Mouse (Mus musculus) kidney, adult 9 months (tissue): ENCODE measurements around the gene Tpgs1.

ENCODE experiments used
- DNase-seq: peaks from one replicate; pipeline ENCODE4 v3.0.0; 2022

The Tpgs1 gene

DNA sequence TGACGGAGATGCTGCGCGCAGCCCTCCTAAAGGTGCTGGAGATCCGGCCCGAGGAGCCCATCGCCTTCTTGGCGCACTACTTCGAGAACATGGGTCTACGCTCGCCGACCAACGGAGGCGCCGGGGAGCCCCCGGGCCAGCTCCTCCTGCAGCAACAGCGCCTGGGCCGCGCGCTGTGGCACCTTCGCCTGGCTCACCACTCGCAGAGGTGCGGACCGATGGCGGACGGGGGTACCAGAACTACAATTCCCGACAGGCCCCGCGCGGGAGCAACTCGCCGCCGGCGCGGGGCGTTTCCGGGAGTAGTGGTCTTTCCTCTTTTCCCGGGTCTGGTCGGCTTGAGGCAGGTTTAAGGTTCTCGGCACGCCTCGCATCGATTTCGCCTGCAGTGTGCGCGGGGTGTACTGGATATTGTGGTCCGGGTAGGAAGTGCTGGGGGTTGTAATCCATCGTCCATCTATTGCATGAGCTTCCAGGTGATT is 448 bp downstream of the Tpgs1 start:
- DNase-seq: peak; percentile 71

DNA sequence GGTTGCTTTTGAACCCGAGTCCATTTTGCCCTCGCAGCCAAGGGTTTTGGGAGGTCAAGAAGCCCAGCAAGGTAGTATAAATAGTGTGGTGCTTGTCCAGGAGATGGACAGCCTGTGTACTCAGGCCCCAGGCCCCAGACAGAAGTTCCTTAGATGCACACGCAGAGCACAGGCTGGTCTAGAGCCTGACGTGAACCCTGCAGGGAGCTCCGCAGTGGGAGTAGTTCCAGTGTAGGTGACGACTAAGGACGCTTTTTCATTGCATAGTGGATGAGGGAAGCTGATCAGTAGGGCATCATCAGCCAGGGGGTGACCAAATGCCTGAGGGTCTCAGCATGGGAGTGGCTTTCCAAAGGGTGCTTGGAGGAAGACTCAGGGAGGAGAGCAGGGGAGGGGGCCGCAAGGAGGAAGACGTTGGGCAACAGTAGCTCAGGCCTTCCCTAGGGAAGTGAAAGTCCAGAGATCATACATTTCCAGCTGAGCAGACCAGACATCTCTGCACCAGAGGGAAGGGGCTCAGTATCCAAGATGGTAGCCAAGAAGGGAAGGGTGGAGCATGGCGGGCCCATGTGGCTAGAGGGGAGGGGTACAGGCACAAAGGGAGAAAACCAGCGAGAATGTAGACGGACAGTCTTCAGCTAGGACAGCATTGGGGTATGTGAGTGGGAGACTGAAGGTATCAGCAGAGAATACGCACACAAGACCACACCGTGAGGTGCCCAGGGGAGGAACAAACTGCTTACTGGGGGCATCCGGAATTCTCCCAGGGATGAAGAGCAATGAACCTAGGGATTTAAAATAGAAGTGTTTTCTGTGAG is 1.1 kb downstream of the Tpgs1 start:
- DNase-seq: no peak

DNA sequence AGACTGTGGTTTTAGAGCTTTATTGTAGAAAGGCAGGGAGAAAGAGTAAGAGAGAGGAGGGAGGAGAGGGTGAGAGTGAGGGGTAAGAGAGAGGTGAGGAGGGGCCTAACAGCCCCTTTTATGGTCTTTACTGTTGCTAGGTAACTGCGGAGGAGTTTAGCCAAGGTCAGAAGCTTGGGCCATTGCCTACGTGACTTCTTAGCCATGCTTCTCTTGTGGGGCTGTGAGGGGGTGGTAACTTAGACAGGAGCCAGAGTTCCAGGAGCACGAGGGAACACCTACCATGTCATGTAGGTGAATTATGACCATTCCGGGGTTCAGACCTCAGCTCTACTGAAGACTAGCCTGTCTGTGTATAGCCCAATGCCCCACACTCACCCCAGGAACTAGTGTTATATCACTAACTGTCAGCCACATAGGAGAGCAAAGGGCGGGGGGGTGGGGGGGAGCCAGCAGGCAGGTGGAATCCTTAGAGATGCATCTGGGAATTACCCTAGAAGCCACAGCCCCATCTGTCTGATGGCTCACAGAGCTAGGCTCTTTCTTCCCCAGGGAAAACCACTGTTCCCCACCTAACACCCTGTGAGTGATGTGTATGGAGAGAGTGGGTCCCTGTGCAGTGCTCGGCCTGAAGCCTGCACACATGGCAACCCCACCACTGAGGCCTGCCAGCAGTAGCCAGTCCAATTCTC is 2.4 kb downstream of the Tpgs1 start:
- no peak for DNase-seq

DNA sequence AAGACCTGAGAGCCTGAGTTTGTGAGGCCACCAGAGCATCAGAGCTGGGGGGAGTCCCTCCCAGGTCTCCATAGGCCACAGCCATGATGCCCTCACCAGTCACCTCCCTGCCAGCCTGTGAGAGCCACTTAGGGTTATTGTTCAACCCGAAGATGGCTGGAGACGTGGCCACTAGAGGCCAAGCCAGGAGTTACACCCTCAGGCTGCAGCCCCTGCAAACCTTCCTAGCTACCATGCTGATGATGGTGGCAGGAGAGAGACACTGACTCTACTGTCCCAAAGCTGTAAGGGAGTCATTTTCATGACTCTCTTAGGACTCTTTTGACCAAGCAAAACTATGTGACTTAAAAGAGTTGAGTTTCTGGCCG is 2.9 kb downstream of the Tpgs1 start:
- no peak for DNase-seq

DNA sequence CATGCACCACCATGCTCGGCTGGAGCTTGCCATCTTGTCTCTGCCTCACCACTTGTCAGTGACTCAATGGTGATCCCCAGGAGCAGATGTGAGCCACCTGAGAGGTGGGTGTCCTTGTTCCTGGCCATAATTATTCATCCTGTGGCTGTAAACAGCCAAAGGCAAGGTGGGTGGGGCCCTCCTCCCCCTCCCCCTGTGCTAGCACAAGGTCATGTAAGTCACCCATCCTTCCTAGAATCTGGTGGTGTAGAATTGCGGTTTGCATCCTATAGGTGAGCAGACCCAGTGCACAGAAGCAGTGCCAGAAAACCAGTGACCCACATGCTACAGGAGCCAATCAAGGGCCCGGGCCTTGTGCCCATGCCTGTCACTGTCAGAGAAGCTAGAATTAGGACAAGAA is 3.9 kb downstream of the Tpgs1 start:
- no peak for DNase-seq

DNA sequence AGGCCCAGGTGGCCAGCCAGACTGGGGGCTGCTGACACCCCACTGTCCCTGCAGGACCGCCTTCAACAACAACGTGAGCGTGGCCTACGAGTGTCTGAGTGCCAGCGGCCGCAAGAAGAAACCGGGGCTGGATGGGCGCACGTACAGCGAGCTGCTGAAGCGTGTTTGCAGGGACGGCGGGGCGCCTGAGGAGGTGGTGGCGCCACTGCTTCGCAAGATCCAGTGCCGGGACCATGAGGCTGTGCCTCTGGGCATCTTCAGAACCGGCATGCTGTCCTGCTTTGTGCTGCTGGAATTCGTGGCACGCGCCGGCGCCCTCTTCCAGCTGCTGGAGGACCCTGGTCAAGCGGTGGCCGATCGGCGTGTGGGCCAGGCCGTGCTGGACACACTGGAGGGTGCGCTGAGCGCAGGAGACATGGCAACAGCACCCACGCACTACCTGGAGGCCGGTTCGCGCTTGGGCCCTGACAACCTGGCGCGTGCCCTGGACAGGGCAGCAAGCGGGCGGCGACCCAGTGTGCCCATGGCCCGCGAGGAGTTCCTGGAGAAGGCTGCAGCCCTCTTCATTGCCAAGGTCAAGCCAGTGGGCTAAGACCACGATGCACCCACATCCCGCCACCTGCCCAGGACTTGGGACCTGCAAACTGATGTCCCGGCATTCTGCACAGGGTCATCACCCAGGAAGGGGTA is 6.3 kb downstream of the Tpgs1 start:
- DNase-seq: no peak

DNA sequence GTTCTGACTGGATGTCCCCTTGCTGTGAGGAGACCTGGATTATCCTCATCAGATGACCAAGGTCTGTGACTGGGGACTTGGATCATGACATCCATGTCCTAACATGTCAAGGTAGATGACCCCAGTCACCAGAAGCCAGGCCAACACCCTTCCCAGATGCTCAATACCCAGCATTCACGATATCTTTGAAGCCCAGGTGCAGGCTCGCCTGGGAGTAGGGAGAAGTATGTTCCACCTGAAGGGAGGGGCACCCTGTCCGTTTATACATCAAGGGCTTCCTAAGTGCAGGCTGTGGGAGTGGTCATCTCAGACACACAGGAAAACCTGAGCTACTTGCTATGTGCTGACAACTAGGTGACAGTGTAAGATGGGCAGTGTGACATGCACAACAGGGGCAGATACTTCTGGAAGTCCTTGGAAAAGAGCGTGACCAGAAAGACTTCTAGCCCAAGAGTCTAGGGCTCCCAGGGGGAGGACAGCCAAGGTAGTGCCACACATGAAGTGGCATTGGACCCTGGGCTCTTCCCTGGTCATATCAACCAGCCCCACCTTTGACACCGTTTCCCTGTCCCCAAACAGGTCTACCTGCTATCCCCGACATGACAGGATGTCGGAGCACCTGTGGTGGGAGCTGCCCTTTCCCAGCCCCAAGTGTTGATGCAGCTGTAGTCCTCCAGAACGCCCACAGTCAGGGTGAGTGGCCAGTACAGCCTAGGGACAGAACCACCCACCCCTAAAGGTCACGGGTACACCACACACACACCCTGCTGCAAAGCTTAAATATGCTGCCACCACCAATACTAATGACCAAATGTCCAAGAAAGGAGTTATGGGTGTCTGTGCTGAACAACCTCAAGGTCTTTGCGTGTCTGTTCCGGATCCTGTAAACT is 11.7 kb downstream of the Tpgs1 start:
- DNase-seq: no peak

DNA sequence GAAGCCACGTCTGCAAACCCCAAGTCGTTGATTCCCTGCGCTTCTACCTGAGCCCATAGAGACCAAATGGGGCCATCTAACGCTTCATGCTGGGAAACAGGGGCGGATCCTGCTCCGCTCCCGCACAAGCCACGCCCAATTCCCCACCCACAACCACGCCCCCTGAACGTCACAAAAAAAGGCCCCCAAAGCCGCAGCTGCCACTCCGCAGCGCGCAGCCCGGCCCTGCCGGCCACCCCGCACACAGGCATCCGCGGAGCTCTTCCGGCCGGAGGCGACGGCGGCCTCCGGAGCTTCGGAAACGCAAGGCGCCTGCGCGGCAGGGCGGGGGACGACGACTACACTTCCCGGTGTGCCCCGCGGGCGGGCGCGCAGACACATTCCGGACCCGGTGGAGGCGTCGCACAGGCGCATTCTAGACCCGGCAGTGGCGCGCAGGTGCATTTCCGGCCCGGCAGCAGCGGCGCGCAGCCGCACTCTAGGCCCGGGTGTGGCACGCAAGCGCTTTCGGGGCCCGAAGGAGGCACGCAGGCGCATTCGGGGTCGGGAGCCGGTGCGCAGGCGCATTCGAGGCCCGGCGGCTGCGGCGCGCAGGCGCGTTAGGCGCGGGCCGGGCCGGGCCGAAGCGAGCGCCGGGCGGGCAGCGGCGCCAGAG is 12.5 kb downstream of the Tpgs1 start, which contains the start of gene Cdc34:
Cdc34 (plus strand) TSS at position 605 of the 655 bp plus-strand sequence.
- DNase-seq: peak; percentile 100

DNA sequence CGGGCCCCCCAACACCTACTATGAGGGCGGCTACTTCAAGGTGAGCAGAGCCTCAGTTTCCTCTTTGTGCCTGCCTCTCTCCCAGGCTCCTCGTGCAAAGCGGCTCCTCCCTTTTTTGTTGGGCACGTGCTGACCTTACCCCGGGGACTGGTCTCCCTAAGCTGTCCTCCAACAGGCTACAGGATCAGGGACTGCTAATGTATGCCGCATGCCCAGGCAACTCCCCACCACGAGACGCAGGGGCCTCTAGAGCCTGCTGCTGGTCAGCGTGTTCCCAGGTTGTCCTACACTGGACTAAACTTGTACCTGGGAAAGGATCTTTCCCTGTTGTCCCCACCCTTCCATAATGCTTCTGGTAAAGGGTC is 13.4 kb downstream of the Tpgs1 start:
- peak; percentile 46 for DNase-seq

DNA sequence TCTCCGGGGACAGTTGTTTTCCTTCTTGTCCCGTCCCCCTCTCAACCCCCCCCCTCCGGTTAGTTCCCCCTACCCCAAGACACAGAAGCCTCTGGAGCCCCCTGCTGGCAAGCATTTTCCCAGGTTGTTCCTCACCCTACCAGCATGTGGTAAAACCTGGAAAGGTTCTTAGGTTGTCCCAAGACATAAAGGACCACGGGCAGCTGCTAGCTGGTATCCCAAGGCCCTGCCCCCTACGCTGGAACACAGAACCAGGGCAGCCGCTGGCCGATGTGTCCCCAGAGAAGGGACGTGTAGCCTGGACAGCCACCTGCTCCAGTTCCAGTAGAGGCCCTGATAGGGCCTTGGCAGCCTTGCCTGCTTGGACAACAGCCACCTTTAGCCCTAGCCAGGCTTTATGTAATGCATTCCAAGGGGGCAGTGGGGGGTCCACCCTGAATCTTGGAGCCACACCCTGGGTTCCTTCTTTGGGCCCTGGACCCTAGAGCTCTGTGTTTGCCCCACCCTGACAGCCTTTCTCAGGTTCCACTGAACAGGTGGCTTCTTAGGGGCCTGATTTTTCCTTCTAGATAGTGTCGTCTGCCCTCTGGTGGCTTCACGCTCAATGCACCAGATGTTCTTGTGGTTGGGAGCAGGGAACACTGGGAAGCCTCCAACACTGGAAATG is 13.9 kb downstream of the Tpgs1 start:
- peak; percentile 83 for DNase-seq

DNA sequence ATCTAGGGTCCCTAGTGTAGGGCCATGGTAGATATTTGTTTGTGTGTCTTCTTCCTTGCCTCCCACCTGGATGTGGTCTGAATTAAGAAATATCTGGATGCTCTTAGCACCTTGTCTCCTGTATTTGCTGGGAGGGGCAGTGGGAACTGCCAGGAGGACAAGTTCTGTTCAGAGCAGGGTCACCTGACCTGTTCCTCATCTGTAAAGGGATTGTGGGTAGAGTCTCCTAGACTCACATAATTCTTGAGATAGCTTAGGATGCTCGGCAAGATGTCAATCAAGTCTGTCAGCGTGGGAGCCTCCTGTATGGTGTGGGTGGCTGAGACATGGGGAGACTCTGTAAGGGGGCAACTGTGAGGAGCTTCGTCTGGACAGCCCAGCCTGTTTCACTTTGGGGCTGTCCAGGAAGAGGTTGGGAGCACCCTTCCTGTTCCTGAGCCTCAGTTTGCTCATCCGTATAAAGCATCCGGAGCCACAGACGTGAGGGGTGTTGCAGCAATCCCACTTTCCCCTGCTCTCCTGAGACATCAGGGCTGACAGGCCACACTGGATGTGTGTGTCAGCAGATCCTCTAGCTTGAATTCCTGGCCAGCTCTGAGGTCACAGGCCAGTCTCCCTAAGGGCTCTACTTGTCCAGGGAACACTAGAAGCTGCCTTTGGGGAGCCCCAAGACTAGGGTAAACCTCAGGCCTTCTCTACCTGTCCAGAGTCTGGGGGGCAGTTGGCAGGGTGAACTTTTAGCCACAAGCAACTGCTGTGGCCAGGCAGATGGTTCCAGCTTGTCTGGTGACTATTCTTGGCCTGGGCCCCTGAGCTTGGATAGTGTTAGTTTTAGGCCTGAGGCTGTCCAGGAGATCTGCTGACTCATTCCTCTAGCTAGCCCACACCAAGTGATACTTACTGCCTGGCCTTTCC is 14.8 kb downstream of the Tpgs1 start:
- DNase-seq: no peak

DNA sequence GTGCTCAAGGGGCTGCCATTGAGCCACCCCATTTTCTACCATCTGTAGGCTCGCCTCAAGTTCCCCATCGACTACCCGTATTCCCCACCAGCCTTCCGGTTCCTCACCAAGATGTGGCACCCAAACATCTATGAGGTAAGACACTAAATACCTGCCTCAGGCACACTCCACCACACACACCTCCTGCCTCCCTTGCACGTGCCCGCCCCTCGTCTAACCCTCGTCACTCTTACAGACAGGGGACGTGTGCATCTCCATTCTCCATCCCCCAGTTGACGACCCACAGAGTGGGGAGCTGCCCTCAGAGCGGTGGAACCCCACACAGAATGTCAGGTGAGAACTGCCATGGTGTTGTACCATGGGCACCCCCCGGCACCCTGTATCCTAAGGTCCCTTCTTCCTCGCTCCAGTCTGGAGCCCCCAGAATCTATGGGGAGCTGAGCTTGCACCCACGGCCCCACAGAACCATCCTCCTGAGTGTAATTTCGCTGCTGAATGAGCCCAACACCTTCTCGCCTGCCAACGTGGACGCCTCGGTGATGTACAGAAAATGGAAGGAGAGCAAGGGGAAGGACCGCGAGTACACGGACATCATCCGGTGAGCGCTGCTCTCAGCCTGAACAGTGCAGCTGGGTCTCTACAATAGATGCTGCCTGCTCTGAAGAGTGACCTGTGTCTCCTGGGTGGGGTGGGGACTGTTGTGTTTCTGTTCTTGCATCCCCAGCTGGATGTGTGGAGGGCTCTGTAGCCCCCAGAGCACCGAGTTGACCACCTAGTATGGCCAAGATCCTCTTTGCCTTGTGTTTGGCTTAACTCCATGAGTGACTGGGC is 15.8 kb downstream of the Tpgs1 start:
- DNase-seq: no peak

DNA sequence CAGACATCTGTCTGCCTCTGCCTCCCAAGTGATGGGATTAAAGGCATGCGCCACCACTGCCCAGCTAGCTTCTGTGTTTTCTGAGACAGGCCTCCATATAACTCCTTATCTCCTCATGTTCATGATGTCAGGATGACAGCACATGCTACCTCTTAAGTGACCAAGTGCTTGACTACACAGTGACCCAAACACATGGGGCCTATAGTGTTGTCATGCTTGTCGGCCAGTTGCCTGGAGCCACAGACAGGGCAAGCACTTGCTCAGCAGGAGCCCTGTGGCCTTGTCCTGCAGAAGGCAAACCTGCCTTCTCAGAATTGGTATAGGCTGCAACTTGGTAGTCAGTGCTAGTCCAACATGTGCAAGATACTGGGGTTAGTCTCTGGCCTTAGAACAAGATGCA is 17.1 kb downstream of the Tpgs1 start:
- DNase-seq: no peak

DNA sequence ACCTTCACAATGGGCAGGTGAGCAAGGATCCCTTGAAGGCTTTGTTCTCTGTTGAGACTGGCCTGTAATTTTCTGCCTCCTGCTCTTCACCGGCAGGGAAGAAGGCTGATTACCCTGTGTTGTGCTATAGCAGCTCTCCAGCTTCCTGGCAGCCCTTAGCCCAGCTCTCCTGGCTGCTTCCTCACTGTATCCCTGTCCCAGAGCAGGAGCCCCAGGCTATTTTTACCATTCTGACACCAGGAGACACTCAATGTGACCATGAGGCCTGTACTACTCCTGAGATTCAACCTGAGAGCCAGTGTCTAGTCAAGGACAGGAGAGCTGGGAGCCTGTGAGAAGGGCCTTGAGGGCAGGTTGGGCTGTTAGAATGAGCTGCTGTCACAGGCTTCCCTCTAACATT is 17.5 kb downstream of the Tpgs1 start:
- DNase-seq: no peak

DNA sequence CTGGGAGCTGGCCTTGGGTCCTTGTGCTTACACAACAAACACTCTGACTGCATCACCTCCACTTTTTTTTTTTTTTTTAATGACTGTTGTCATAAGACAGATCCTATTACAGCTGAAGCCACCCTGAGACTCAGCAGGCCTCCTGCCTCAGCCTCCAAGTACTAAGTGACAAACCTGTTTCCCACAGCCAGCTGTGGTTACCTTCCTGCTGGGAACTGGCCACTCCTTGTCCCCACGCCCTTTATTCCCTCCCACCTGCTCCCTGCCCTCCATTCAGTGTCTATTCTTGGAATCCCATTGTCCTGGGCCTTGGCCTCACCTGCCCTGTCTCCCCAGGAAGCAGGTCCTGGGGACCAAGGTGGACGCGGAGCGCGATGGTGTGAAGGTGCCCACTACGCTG is 18.3 kb downstream of the Tpgs1 start:
- DNase-seq: no peak

DNA sequence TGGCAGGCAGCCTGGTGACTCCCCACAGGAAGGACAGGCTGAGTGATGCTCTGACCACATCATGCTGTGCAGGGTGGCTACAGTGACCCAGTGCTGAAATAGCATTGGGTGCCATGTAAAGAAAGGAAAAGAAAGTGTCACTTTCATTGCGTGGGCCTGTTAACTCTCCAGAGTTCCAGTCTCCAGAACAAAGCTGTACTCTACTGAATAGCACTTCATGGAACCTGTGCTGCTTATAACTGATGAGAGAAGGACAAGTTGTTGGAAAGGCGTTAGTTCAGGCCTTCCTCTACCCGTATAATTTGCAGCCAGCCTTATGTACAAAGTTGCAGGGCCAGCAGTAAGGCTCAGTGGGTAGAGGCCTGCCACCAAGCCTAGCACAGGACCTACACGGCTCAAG is 19.6 kb downstream of the Tpgs1 start, which contains the start of gene Gzmm:
Gzmm (plus strand) TSS at position 301 of the 400 bp plus-strand sequence.
- no peak for DNase-seq

DNA sequence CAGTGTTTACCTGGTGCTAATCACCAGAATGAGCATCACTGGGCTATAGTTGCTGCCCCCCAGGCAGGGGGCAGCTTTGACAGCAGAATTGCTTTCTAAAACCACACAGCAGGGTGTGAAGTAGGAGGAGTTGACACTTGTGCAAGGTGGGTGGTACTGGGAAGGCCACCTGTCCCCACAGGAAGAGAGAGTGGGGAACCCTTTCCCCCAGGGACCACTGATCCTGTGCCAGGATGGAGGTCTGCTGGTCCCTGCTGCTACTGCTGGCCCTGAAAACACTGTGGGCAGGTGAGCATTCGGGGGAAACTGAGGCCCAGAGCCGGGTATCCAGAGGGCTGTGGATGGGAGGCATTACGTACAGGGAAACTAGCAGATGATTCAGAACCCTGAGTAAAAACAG is 20.0 kb downstream of the Tpgs1 start:
- no peak for DNase-seq

DNA sequence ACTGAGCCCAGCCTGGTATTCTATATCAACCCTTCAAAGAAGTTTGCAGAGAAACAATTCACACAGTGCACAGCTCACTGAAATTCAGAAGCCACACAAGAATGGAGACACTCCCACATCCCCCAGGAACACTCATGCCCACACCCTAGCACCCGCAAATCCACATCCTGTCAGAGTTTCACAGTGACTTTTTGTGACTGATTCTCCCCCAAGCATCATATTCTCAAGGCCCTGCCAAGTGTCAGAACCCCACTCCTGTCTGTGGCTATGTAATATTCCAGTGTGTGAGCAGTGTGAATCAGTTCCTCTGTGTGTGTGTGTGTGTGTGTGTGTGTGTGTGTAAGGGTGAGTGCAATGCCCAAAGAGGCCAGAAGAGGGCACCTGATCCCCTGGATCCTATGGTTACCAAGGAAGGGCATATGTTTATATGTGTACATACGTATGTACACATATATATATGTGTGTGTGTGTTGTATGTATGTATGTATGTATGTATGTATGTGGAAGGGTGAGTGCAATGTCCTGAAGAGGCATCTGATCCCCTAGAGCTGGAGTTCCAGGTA is 22.9 kb downstream of the Tpgs1 start:
- DNase-seq: no peak
